Mouse (Mus musculus) urinary bladder, adult 2 months (tissue): ENCODE results near the gene Gm5901. TPM values are rescaled to one million over a fixed set of nuclear protein-coding genes. Genes with fewer than 3 reads are reported as not detected.

Experiments used
- DNase-seq: peaks from one replicate; pipeline ENCODE4 v3.0.0; 2022; ENCODE audit warnings: low spot score
- polyA plus RNA-seq: library from polyadenylated mRNA; depleted of rRNA; stranded (reverse); fragments of >200 nt; gene quantifications from 2 replicates; pipeline ENCODE4 v1.2.3, GENCODE M21; 2012; rRNA removed

The Gm5901 gene
- polyA plus RNA-seq, 1 experiment, result not detected

DNA sequence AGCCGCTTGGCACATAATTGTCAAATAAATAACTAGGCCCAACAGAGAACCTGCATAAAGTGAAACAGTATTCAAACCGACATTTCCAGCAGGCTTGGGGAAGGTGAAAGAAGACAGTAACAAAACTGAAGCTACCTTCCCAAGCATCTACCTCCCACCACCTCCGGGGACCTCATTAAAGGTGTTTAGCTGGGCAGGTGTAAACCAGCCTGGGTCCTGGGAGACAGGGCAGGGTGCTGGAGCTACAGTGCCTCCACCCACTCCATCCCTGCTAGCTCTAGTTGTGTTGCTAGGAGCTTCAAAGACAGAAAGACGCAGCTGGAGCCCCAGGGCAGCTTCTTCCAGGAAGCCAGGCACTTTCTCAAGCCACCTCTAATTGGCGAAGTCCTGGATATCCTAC, 29.4 kb downstream of the Gm5901 start, which contains the start of gene Cnga4:
Gene Cnga4 (plus strand): TSS at position 301 of the 400 bp plus-strand sequence.
- no peak for DNase-seq

DNA sequence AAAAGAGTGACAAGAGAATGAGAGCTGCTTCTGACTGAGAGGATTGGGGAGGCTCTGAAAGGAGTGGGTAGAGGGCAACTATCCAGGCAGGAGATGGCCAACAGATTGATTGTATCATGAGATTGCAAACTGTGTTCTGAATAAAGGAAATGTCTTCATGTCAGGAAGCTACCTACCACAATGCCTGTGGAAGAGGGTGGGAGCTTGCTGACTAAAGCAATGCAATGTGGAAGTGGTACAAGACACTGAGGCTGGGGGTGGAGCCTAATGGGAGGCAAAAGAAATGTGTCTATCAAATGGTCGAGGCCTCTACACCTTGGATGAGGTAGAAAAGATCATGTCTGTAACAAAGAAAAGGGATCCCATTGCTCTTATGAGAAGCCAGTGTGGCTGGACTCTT, 31.5 kb downstream of the Gm5901 start:
- DNase-seq, result no peak

DNA sequence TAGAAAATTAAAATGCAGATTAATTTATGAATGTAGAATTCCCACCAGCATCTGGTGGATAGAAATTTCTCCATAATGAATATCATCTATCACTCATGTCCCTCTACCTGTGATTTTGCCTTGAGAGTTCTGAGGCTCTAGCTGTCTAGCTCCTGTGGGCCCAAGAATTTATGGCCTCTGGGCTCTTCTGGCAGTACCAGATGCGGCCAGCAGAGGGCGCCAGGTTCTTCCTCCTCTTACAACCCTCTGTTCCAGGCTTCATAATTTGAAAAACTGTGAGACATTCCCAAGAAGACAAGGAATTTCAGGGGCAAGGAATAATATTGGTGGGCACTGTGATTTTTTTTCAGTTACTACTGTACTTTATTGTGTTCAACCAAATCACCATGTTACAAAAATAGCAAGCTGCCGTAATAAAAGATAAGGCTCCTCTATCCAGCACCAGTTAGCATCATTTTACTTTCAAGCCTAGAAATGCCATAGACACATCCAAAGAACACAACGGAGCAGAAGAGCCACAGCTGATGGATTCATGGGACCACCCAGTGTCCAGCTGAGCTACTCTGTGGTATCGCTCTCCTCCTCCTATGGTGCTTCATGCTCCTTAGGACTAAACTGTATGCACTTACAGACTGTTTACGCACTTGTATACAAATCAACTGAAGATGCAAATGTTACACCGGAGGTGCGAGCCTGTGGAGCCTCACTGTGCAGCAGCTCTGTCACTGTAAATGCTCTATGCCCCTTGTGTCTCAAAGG, 37.2 kb downstream of the Gm5901 start:
- DNase-seq, result peak; percentile 70

- DNase-seq, result no peak
These were observed 39.5 kb downstream of the Gm5901 start for GRCm38 (mm10) chr7:105414385-105414784.

GRCm38 (mm10) chr7:105416529-105416928, 41.7 kb downstream of the Gm5901 start:
- no peak for DNase-seq

DNA sequence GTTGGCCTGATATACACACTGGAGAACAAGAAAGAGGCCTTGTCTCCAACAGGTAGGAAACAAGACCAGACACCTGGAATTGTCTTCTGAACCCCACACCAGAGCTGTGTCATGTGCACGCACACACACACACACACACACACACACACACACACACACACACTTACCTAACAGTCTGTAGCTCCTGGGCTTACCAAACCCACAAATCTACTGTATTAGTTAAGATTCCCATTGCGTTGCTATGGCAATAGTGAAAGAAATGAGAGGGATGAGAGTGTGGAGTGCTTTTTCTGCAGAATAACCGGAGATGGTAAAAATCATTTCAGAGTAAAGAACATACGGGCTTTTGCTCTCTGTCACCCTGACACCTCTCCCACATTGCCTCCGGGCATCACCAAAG, 43.3 kb downstream of the Gm5901 start:
- no peak for DNase-seq

DNA sequence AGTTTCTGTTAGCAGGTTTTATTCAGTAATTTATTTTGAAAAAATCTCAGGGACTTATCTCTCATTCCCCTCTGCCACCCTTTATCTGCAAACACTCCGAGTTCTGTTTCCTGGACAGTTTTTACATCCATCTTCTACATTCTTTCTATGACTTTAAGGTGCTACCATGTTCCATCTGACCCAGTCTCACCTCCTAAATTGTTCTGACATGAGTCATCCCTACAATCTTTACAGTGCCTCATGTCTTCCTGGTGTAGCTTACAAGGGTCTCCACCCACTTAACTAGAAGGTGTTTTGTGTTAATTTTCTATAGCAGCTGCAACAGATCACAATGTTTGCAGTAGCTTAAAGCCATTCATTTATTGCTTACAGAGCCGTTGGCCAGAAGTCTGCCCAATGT, 46.1 kb downstream of the Gm5901 start:
- no peak for DNase-seq

- DNase-seq, result no peak
These were observed 49.5 kb downstream of the Gm5901 start for GRCm38 (mm10) chr7:105424368-105424767.

GRCm38 (mm10) chr7:105425424-105426043, 50.7 kb downstream of the Gm5901 start, which contains the start of gene Cckbr:
Gene Cckbr, plus strand, starts transcription at chr7:105425731.
- no peak for DNase-seq

GRCm38 (mm10) chr7:105426051-105426450, 51.2 kb downstream of the Gm5901 start:
- DNase-seq, result no peak

Other genes with a start within 250 kb of the Gm5901 start
- gene Olfr683, start 228.0 kb upstream of the Gm5901 start, polyA plus RNA-seq, result not detected in 2 replicates
- gene Olfr684, start 211.4 kb upstream of the Gm5901 start, polyA plus RNA-seq, result not detected in 2 replicates
- gene Olfr685, start 189.0 kb upstream of the Gm5901 start, polyA plus RNA-seq, result not detected in 2 replicates
- not detected in 2 replicates for gene Olfr686, start 167.6 kb upstream of the Gm5901 start, polyA plus RNA-seq
- not detected in 2 replicates for gene Olfr688, start 86.9 kb upstream of the Gm5901 start, polyA plus RNA-seq
- gene Olfr689, start 63.9 kb upstream of the Gm5901 start, polyA plus RNA-seq, result not detected in 2 replicates
- gene Olfr690, start 40.9 kb upstream of the Gm5901 start, polyA plus RNA-seq, result not detected in 2 replicates
- gene Olfr691, start 32.8 kb upstream of the Gm5901 start, polyA plus RNA-seq, result 0.03 TPM in 1 of 2 replicates, not detected in the other
- not detected in 2 replicates for gene Olfr692, start 6.8 kb upstream of the Gm5901 start, polyA plus RNA-seq
- gene Fam160a2, start 25.0 kb downstream of the Gm5901 start, polyA plus RNA-seq, result 28.4 and 31.5 TPM in 2 replicates
- 0.04 and 0.10 TPM in 2 replicates for gene Cnga4, start 29.5 kb downstream of the Gm5901 start, polyA plus RNA-seq
- gene Cckbr, start 50.7 kb downstream of the Gm5901 start, polyA plus RNA-seq, result not detected in 2 replicates
- gene Cavin3, start 107.3 kb downstream of the Gm5901 start, polyA plus RNA-seq, result 209 and 233 TPM in 2 replicates
- gene Smpd1, start 179.3 kb downstream of the Gm5901 start, polyA plus RNA-seq, result 31.3 and 38.4 TPM in 2 replicates
- 36.9 and 42.2 TPM in 2 replicates for gene Apbb1, start 206.6 kb downstream of the Gm5901 start, polyA plus RNA-seq
- gene Hpx, start 225.1 kb downstream of the Gm5901 start, polyA plus RNA-seq, result 1.6 and 2.1 TPM in 2 replicates